Mouse (Mus musculus) liver, adult 2 months (tissue): ENCODE results near the gene Gpr152. TPM values are rescaled to one million over a fixed set of nuclear protein-coding genes. Genes with fewer than 3 reads are reported as not detected.

Source experiments
- DNase-seq: peaks from one replicate; pipeline ENCODE4 v3.0.0-alpha.2; 2011; ENCODE audit warnings: low read depth, low spot score; ENCODE audit errors: extremely low read depth
- H3K27ac ChIP-seq: fragments of 200-500 bp; replicated peaks from 2 replicates; pipeline ENCODE4 v1.5.1; 2012; ENCODE audit warnings: low read depth, mild to moderate bottlenecking, control low read depth, inconsistent platforms, low read length; ENCODE audit not compliant: insufficient read depth
- H3K27me3 ChIP-seq: fragments of 200-500 bp; 2 replicates; pipeline ENCODE4 v1.6.1; 2012; ENCODE audit warnings: mild to moderate bottlenecking, moderate library complexity, low read length, inconsistent platforms; ENCODE audit not compliant: control insufficient read depth, insufficient read depth
- H3K36me3 ChIP-seq: fragments of 200-500 bp; 2 replicates; pipeline ENCODE4 v1.6.1; 2012; ENCODE audit warnings: low read length, inconsistent platforms; ENCODE audit not compliant: control insufficient read depth, insufficient read depth
- H3K4me1 ChIP-seq: fragments of 200-500 bp; 2 replicates; pipeline ENCODE4 v1.6.1; 2011; ENCODE audit warnings: low read length; ENCODE audit not compliant: control insufficient read depth, insufficient read depth
- H3K4me3 ChIP-seq: fragments of 200-500 bp; 2 replicates; pipeline ENCODE4 v1.5.1; 2011; ENCODE audit warnings: low read depth, mild to moderate bottlenecking, control low read depth, low read length, moderate library complexity; ENCODE audit not compliant: insufficient read depth
- H3K79me2 ChIP-seq: fragments of 200-500 bp; 2 replicates; pipeline ENCODE4 v1.6.1; 2012; ENCODE audit warnings: inconsistent platforms, mild to moderate bottlenecking, low read length, moderate library complexity; ENCODE audit not compliant: control insufficient read depth, insufficient read depth
- H3K9ac ChIP-seq: fragments of 200-500 bp; 2 replicates; pipeline ENCODE4 v1.6.1; 2012; ENCODE audit warnings: low read depth, mild to moderate bottlenecking, control low read depth, inconsistent platforms, low read length
- CTCF ChIP-seq: fragments of 200-500 bp; IDR thresholded peaks from 2 replicates; pipeline ENCODE4 v1.5.1; 2011; ENCODE audit warnings: low read depth, low read length, control low read depth
- POLR2A ChIP-seq: fragments of 200-500 bp; IDR thresholded peaks from 2 replicates; pipeline ENCODE4 v1.6.1; 2011; ENCODE audit warnings: low read length, control low read depth; ENCODE audit not compliant: insufficient read depth; ENCODE audit errors: extremely low read depth
- WGBS: fragments of 180-500 bp; shearing (Covaris S2); methylation state at CpG from one replicate; pipeline ENCODE4 v1.1.7; 2018; 5-methylcytosine and 5-hydroxymethylcytosine counted together
- polyA plus RNA-seq: library from polyadenylated mRNA; depleted of rRNA; stranded (reverse); fragments of >200 nt; gene quantifications from 2 replicates; pipeline ENCODE4 v1.2.3, GENCODE M21; 2012
- total RNA-seq: library from RNA; depleted of rRNA; stranded (reverse); fragments of >200 nt; gene quantifications from 2 replicates; pipeline ENCODE4 v1.2.3, GENCODE M21; 2014

Gene Gpr152
- total and polyA plus RNA-seq, 2 experiments, result 0.02 TPM; not detected in 1

GRCm38 (mm10) chr19:4094774-4095303 lies 44.7 kb upstream of the Gpr152 start:
- Histone ChIP-seq H3K27me3 (no peaks in the 10 kb centered on the region), H3K4me3 (no peak overlapping the region), H3K9ac (no peak overlapping the region), H3K79me2 (no peaks in the 10 kb centered on the region), H3K4me1 (peaks cover 22% of the 10 kb centered on the region), H3K36me3 (no peaks in the 10 kb centered on the region), H3K27ac (no peak overlapping the region)
- no peak for TF ChIP-seq CTCF
- TF ChIP-seq POLR2A, result no peak
- DNase-seq, result no peak
- 82% methylated on average over 5 of the region's 5 CpGs for WGBS

GRCm38 (mm10) chr19:4095802-4096201 lies 43.8 kb upstream of the Gpr152 start:
- TF ChIP-seq POLR2A (no peak), CTCF (no peak)

GRCm38 (mm10) chr19:4096642-4097440 lies 42.7 kb upstream of the Gpr152 start, which contains the start of gene Cdk2ap2:
Cdk2ap2 (plus strand) TSS chr19:4097182.
- H3K27ac ChIP-seq, result peak within 1 kb of the TSS; percentile 96
- H3K79me2 ChIP-seq, result no peaks in the 10 kb centered on the region
- TF ChIP-seq CTCF (no peak), POLR2A (peak; percentile 86)
- WGBS, result under 1% methylated on average over 65 of the region's 65 CpGs
- H3K4me3 ChIP-seq, result peak within 1 kb of the TSS; percentile 88
- H3K27me3 ChIP-seq, result no peaks in the 10 kb centered on the region
- peak within 1 kb of the TSS; percentile 87 for H3K9ac ChIP-seq
- DNase-seq, result peak; percentile 93
- no peaks in the 10 kb centered on the region for H3K36me3 ChIP-seq
- H3K4me1 ChIP-seq, result peaks cover 26% of the 10 kb centered on the region

More at GRCm38 (mm10) chr19:4095802-4096201, 43.8 kb upstream of the Gpr152 start:
- Histone ChIP-seq H3K4me1 (peaks cover 26% of the 10 kb centered on the region), H3K9ac (no peak overlapping the region), H3K27me3 (no peaks in the 10 kb centered on the region), H3K36me3 (no peaks in the 10 kb centered on the region), H3K27ac (no peak overlapping the region), H3K4me3 (no peak overlapping the region), H3K79me2 (no peaks in the 10 kb centered on the region)
- DNase-seq, result no peak
- 89% methylated on average over 3 of the region's 3 CpGs for WGBS

- no peaks in the 10 kb centered on the region for H3K79me2 ChIP-seq
- H3K4me3 ChIP-seq, result peak overlapping the region; percentile 78
- H3K4me1 ChIP-seq, result peaks cover 26% of the 10 kb centered on the region
- peak; percentile 90 for DNase-seq
- peak overlapping the region; percentile 88 for H3K27ac ChIP-seq
- H3K36me3 ChIP-seq, result no peaks in the 10 kb centered on the region
- no peaks in the 10 kb centered on the region for H3K27me3 ChIP-seq
- peak overlapping the region; percentile 83 for H3K9ac ChIP-seq
- 1% methylated on average over 21 of the region's 21 CpGs for WGBS
- TF ChIP-seq CTCF, result no peak
- no peak for TF ChIP-seq POLR2A
Measured at GRCm38 (mm10) chr19:4097441-4097825, 42.2 kb upstream of the Gpr152 start.

GRCm38 (mm10) chr19:4098426-4098825 lies 41.2 kb upstream of the Gpr152 start:
- Histone ChIP-seq H3K27ac (peak overlapping the region; percentile 29; the same call in 1 of the 2 replicates), H3K4me3 (peak overlapping the region; percentile 3; the same call in 1 of the 2 replicates), H3K4me1 (peaks cover 26% of the 10 kb centered on the region), H3K36me3 (no peaks in the 10 kb centered on the region), H3K79me2 (no peaks in the 10 kb centered on the region), H3K27me3 (no peaks in the 10 kb centered on the region), H3K9ac (0 out of 2 replicates have a peak overlapping the region, but pooled peaks have one; percentile 18)
- no peak for TF ChIP-seq CTCF
- no peak for TF ChIP-seq POLR2A
- DNase-seq, result peak; percentile 55
- 21% methylated on average over 13 of the region's 13 CpGs for WGBS
